Mouse (Mus musculus) kidney, adult 11 months (tissue): ENCODE measurements around the gene Cmss1.

ENCODE experiments used
- DNase-seq: peaks from one replicate; pipeline ENCODE4 v3.0.0; 2022

Cmss1 gene

DNA sequence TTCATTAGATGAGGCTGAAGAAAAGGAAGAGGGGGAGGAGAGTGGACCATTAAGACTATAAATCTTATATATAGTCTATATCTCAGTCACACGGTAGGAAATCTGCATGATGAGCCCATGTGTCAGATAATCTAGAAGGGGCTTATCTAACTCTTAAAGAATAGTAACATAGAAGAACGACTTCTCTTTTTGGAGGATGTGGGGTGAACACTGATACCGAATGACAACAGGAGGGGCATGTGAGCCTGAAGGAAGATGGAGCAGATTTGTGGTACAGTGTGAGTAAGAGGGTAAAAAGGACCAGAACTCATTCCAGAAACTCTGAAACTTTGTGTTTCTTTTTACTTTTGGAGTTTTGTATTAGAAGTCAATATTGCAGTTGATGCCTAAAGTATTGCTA lies 97.6 kb downstream of the Cmss1 start:
- no peak for DNase-seq

DNA sequence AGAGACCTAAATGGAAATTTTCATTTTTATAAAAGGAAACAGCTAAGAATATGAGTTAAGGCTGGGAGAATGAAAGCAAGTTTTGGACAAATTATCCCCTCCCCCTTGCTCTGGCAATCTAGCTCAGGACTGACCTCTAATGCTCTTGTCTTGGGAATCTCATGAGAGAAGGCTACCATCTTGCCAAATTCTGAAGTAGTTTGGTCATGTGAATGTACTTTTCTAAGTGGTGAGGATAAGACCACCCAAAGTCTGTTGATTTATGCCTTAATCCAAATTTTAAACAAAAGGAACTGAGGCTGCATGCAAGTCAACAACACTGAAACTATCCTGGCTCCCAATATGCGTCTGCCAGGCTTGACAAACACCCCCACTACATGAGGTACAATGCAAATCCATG lies 98.3 kb downstream of the Cmss1 start:
- no peak for DNase-seq

DNA sequence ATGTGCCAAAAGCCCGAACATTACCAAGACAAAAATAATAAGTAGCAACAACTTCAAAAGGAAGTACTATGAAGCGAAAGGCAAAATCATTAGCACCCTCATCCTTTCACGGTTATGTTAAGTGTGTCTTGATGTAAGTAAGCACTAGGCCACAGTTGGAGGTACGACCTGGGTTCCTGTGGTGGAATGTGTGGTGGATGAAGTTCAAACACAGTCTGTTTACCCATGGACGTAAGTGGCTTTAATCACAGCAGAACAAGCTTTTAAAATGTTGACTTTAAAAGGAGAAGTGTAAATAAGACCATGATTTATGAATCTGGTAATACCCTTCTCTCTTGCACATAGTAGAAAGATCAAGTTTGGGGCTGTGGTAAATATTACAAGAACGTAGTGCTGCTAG lies 100.5 kb downstream of the Cmss1 start:
- no peak for DNase-seq

DNA sequence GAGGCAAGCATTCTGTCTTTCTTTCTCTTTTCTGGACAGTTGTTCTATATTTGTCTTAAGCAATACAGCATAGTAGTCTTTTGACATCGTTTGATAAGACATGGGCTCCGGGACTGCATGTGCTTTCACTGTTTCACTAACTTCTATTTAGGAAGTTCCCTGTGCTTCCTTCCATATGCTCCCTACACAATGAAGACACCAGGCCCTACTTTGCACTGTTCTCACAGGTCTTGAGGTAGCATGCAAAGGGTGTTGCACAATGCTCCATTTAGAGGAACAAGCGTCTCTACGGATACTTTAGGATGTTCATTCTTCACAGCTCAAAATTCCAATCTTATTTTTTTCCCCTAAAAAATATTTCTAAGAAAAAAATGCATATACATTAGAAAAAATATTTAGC lies 101.9 kb downstream of the Cmss1 start:
- no peak for DNase-seq

DNA sequence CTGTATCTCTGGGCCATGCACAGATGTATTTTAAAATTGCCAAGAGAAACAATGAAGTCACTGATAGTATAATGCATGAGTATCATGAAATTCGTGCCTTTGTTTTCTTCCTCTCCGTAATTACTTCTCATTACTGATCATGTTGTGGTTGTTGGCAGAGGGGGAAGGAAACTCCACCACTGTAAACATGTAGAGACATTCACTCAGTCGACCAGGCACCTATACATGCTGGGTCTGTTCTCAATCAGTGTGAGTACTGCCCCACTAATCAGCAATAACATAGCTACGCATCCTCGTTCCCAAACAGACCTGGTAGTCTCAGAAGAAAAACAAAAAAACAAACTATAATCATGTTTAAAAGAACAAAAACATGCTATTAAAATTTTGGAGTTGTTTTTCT lies 103.9 kb downstream of the Cmss1 start:
- no peak for DNase-seq

DNA sequence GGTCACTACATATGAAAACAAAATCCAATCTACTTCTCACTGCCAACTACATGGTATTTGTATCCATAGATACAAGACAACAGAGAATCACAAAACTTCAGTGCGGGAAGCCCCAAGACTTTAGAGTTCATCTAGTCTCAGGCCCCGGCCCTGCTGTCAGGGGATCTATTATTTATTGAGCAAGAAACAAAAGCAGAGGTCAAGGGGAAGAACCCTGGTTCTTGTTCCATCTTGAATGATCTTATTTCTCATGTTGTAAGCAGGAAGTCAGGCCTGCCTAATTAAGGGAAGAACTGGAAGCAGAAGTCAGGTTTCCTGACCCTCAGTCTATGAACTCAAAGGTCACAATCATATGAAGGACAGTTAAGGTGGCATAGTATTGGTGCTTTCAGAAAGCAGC lies 104.4 kb downstream of the Cmss1 start:
- peak; percentile 6 for DNase-seq

DNA sequence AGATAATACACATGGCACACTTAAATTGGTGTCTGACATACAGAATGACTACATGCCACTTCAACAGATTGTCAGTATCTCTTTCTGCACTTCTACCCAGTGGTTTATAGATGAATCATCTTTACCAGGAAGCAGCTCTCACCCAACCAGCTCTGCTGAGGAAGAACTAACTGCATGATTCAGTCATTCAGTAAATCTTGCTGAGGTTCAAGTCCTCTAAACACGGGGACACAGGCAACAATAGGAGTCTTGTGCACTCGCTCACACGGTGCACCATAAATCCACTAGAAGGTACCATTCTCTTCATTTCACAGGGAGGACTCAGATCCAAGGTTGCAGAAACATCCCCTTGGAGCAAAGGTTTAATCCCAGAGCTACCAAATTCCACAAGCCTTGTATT lies 105.8 kb downstream of the Cmss1 start:
- no peak for DNase-seq

DNA sequence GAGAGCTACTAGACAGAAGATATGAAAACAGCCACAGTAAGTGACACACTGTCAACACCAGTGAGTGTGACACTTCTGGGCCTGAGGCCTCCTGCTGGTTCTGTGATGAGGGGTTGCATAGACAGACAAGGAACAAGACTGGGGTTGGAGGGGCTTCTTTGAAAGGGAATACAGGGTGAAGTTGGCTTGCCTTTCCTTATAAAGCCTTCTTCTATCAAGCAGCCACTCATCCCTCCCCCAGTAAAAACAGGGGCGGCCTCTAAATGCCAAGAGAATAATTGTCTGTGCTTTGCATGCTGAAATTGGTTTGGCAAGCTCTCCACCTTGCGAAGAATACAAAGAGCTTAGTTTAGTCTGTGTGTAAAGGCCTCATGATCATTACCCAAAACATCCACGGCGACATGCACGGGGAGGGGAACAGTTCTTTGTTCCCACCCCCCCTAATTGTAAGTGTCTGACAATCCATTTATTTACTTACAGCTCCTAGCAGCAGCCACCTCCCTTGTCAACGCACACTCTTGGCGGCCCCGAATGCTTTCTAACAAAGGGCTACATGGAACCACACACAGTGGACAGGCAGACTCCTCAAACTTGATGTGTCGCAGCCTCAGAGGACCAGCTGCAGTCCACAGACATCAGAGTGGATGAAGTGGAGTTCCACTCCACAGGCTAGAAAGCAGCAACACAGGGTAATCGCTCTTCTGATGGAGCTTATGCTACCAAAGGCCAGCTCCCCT lies 110.1 kb downstream of the Cmss1 start:
- no peak for DNase-seq

DNA sequence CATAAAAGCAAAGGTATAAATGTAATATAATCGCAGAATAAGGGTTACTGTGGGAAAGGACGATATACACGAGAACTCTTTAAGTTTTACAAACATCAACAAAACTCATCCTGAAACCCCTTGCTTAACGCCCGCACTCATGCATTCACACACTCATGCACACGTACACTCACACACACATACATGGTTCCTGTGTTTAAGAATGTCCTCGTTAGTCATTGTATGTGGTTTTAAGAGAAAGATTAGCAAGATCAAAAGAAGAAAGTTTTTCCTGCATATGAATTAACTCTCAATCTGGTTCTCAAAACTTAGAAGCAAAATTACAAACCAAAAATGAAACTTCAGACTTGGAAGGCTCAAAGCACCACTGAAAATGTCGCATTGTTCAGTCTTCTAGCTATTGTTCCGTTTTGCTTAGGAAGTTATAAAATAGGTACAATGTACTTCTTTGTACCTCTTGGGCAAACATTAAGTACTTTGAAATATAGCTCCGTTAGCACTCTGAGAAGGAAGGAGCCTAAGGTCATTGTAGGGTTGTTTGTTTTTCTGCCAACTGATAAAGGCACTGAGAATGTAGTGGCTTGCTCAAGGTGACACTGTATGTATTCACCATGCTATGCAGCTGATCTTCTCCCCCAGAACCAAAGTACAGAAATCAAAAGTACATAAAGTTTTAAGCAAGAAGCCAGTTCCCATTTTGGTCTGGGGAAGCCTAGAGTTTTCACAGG lies 111.0 kb downstream of the Cmss1 start:
- DNase-seq, result no peak

DNA sequence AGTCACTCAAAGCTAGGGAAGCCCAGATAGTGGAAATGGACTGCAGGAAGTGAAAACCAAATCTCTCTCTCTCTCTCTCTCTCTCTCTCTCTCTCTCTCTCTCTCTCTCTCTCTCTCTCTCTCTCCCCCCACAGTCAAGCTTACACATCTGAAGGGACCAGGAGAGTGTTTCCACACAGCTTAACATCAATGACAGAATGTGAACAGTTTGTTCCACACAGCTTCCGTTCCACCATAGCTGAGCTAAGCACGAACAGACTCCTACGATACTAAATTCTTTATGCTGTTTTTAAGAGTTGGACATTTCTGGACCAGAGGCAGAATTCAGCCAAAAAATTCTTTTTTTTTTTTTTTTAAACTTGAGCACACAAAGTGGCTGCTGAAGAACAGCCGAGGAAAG lies 114.8 kb downstream of the Cmss1 start:
- no peak for DNase-seq

DNA sequence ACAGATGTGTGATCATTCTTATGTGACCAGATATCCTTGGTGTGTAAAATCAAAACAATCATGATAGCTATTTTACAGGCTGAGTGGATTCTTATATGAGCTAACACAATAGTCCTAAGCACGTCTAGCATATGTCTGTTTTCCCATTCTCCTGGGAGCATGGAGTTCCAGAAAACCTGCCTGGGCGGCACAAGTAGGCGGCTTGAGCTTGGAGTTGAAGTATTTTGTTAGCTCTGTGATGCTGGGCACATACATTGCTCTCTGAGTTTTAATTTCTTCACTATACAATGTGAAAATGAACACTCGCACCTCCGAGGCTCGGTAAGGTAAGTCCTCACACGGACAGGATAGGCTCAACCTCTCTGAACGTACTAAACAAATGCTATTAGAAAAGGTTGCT lies 116.0 kb downstream of the Cmss1 start:
- DNase-seq, result no peak

DNA sequence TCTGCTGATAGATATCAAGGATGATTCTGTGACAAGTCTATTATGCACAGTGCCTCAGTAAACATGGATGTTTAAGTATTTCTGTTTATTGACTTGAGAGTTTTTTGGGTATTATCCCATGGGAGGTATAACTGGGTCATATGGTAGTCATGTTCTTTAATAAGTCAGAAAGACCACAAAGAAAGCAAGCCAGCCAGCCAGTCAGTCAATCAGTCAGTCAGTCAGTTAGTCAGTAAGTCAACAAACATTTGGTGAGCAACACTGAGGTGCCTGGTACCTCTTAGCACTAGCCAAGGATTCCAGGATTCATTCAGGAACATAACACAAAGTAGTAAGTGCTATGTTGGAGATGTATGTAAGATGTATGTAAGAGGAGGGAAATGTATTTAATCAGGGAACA lies 118.0 kb downstream of the Cmss1 start:
- DNase-seq, result no peak

DNA sequence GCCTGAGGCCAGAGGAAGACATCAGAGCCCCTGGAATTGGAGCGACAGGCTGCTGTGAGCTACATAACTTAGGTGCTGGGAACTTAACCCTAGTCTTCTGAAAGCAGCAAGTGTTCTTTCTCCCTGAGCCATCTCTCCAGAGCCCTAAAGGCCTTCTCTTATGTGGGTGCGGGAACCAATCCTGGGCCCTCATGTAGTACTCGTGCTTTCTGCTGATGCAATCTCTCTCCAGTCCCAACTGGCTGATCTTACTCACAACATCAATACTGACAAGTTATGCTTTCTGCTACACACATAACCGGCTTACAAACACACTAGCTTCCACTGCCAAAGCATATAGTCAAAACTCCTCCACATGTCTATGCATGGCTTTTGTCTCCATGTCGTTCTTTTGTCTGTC lies 120.4 kb downstream of the Cmss1 start:
- no peak for DNase-seq

DNA sequence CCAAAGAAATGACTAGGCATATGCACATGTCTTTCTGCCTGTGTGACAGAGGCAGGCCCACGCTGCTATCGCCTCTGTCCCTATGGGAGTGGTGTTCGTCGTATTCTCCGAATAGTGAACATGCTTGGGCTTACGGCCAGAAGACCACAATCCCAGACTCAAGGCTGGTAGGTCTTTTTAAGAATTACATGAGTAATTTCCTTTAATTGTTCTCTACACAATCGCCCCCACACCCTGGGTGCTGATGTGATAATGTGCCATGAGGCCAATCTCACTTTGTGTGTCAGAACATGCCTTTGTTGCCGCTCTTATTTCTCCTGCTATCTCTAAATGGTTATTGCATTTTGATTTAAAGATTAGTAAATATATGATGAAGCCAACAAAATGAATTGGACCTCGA lies 121.4 kb downstream of the Cmss1 start:
- no peak for DNase-seq

DNA sequence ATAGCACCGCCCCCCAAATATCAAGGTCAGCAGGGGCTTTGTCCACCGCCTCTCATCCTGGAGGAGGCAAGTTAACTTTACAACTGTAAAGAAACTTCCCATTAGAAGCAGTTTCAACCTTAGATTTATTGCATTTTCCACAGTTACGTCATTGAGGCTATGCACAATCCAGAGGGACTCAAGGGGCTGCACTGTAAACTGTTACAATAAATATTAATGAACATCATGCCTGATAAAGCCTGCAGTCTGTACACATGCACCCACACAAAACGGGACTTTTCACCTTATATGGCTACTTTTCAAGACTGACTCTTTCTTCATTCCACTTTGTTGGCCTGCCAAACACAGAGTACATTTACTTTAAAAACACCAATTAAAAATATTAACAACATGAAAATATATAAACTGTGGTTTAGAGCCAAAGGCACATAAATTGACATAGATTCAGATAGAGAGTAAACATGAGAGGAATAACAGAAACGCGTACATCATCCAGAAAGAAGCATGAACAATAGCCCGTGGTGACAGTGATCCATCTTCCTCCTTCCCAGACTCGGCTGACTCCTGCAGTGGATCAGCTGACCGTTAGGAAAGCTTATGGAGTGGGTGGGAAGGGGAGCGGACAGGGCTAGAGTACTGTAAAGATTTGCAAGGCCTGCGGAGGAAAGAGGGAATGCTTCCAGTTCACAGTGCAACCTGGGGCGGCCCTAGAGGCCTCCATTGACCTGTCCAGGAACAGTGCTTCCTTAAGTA lies 122.4 kb downstream of the Cmss1 start:
- DNase-seq, result no peak

DNA sequence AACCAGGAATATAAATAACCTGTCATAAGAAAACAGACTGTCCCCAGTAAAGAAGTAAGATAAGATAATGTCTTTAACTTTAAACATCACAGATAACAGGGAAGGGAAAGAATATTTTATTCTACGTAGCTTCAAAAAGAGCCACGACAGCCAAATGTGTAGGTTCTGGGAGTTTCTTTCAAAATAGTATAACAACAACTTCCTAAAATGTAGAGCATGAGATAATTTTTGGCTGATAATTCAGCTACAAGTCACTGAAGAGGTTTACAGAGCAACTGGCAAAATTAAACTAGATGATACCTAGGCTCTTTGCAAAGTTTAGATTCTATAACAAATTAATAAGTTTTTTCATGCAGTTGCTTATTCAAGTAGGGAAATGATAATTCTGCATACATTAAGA lies 123.2 kb downstream of the Cmss1 start:
- no peak for DNase-seq

DNA sequence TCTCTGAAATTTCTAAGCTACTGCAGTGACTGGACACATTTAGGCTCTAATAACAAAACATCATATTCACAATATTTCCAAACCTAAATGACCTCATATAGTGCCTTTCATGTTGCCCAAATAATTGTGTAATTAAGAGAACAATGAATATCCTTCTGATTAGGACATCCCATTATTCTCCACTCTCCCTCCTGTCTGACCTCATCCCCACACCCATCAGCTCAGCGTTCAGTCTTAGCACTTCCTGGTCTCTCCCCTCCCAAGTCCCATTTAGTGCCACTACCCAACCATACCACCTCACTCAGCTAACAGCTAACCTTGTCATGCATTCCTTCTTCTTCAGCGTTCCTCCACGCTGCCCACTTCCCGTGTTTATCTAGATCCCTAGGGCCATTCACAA lies 123.8 kb downstream of the Cmss1 start:
- no peak for DNase-seq

DNA sequence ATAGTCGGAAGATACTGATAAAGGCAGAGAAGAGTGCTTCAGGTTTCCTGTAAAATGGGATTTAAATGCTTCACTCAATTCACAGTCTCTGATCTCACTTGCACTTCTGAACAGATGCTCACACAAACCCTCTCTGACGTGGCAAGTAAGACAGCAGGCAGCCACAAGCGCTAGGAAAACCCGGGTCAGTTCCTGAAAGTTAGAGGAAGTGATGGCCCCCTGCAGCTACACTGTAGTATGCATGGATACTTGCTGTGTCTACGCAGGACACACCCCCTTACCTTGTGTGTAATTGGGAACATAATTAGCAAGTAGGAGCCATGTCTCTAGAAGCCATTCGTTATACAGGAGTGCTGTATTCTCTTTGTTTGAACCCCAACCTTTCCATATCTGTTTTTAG lies 124.4 kb downstream of the Cmss1 start:
- no peak for DNase-seq

DNA sequence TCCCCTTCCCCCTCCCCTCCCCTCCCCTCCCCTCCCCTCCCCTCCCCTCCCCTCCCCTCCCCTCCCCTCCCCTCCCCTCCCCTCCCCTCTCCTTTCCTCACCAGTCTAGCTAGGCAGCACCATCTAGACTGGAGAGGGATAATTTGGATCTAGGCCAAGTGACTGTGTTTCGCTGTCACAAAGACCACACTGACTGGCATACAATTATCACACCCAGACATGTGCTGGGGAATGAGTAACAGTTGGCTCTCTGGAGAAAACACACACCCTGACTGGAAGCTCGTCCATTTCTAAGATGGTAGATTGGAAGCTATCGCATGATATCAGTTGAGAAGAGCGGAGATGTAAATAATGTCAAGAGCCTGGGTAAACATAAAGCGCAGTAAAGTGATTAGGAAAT lies 126.9 kb downstream of the Cmss1 start:
- DNase-seq, result no peak

DNA sequence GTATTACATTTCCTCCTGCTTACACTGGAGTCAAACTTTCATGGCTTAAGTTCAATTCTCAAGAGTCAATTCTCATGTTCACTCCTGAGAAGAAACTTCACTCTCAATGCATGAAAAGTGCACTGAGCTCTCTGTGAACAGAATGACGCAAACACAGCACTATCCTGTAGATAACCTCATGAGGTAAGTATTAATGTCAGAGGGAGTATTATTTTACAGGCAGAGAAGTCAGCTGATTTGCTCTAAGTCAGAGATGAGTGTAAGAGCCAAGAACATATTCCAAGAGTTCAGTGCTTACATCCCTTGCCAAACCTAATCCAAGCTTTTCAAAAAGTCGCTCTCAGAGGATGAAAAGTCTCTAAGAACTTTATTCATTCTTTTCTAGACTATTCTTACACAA lies 128.2 kb downstream of the Cmss1 start:
- no peak for DNase-seq

DNA sequence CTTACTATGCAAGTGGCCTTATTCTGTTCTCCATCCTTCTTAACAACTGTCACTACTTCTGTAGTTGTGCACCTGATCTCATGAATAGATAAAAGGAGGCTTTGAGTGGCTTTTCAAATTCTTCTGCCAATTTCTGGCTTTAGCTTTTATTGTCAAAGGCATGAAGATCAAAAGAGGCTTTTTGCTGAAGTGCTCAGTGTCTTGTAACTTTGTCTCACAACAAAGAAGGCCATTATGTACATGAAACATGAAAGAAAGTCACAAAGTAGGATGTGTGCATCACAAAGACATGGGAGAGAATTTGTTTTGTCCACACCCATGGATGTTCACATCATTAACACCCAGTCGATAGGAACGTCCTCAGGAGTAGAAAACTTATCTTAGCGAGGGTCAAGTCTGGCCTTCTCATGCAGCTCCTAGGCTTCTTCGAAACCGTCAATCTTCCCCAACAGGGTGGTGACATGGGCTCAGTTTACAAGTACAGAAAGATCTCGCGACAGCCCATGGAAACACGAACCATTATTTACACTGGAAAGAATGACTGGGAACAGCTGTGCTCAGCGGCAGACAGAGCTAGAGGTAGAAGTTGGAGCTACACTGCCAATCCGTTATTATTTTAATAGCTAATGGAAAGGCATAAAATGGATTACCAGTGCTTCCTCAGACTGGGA lies 133.1 kb downstream of the Cmss1 start:
- DNase-seq, result no peak

DNA sequence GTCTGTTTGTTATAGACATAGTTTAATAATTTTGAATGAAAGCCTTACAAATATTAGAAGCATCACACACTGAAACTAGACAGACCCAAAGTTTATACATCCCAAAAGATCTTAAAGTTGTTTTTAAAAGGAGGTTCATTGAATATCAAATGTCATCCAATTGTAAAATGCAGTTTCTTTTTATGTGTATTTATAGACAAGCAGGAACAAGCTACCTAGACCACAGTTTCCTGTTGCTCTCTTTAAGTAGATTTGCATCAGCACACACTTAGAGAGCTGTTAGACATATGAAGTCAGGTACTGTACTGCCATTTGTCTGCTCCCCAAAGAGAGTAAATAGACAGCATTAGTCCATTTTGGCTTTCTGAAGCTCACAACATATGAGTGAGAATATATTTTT lies 135.6 kb downstream of the Cmss1 start:
- DNase-seq, result no peak

DNA sequence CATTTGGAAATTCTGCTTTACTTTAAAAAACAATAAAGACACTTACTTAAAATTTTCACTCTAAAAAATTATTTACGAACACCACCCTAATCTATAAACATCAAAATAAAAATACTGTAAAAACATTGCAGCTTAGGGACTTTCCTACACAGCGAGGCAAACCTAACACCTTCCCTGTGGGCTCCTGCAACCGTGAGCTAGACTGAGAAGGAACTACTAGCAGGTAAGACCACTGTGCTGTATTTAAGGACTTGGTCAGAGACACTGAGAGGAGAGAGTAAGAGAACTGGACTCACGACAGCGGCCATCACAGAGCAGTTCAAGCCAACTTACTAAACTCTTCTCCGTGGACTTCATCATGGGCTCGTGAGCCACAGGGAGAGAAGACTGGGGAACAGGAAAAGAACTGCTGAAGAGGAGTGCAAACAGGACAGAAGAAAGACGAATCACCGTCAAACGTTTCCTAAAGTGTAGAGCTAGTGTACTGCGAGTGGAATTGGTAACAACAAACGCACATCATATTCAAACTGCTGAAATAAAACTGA lies 136.3 kb downstream of the Cmss1 start:
- DNase-seq, result no peak
